Mouse (Mus musculus): ENCODE data around the gene Olfr889. TPM values are rescaled to one million over a fixed set of nuclear protein-coding genes. Genes with fewer than 3 reads are reported as not detected.
"Not testable (repeated sequence)": the region's sequence is repeated elsewhere in the genome, so short reads cannot be mapped to it uniquely, and the experiment has no call there.

Olfr889 gene
- total RNA-seq (2021): not detected
- long read RNA-seq, experiment 1: 0 reads
- long read RNA-seq, experiment 2: 0 reads

DNA sequence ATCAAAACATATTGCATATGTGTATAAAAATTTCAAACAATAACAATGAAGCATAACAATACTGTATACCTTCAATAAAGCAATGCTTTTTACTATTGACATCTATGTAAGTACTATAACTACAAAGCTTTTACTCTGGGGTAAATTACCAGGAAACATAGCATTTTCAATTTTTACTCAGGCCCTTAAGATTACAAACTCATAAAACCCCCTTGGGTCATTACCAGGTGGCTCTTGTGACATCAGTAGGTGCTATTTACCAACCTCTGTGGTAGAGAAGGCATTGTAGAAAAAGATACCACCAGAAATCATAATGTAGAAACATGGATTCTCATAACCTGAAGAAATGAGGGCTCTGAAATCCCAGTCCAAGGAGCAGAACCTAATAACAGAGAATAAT, at the start of gene Olfr889:
Olfr889 (plus strand) TSS at position 301 of the 400 bp plus-strand sequence.
- DNase-seq (ENCODE audit: low spot score in 2 of 2): no peak

- DNase-seq (ENCODE audit: low spot score in 2 of 2): no peak
Measured at GRCm38 (mm10) chr9:38083772-38084171, 31.2 kb upstream of the Olfr889 start, which contains the start of gene Olfr887. Gene Olfr887 (plus strand): TSS chr9:38084072.

DNA sequence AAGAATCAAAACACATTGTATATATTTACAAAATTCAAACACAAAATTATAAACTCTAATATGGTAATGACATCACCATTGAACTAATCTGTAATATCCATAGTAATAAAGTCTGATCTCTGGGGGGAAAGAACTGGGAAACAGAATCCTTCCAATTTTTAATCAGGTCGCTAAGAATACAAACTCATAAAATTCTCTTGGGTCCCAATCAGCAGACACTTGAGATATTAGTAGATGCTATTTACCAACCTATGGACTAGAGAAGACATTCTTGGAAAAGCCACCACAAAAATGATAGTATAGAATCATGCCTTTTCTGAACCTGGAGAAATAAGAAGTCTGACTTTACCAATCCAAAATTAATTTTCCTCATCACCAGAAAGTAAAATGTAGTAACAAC, 7.2 kb upstream of the Olfr889 start, which contains the start of gene Olfr888:
Olfr888 (plus strand) TSS at position 301 of the 400 bp plus-strand sequence.
- no peak for DNase-seq (ENCODE audit: low spot score in 2 of 2)

DNA sequence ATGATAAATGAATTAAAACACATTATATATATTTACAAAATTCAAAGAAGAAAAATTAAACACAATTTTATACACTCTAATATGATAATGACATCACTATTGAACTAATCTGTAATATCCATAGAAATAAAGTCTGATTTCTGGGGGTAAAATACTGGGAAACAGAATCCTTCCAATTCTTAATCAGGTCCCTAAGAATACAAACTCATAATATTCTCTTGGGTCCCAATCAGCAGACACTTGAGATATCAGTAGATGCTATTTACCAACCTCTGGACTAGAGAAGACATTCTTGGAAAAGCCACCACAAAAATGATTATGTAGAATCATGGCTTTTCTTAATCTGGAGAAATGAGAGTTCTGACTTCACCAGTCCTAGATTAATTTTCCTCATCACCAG, 27.2 kb downstream of the Olfr889 start, which contains the start of gene Olfr890:
Olfr890 (plus strand) TSS at position 301 of the 400 bp plus-strand sequence.
- no peak for DNase-seq (ENCODE audit: low spot score in 2 of 2)

- not testable (repeated sequence) for DNase-seq (ENCODE audit: low spot score in 2 of 2)
Measured at GRCm38 (mm10) chr9:38168341-38168740, 53.3 kb downstream of the Olfr889 start.

Other genes with a start within 250 kb of the Olfr889 start
- not detected for gene Olfr145, start 218.5 kb upstream of the Olfr889 start, total RNA-seq (2021)
- gene Olfr878, start 197.4 kb upstream of the Olfr889 start, total RNA-seq (2021): under 1 TPM in 1 of 2 experiments, not detected in 1; 0.09 TPM
- gene Olfr881, start 123.4 kb upstream of the Olfr889 start, total RNA-seq (2021): not detected
- not detected for gene Olfr883, start 89.4 kb upstream of the Olfr889 start, total RNA-seq (2021)
- not detected for gene Olfr884, start 68.6 kb upstream of the Olfr889 start, total RNA-seq (2021)
- not detected for gene Olfr885, start 53.9 kb upstream of the Olfr889 start, total RNA-seq (2021)
- not detected for gene Olfr887, start 31.1 kb upstream of the Olfr889 start, total RNA-seq (2021)
- gene Olfr888, start 7.1 kb upstream of the Olfr889 start, total RNA-seq (2021): not detected
- gene Olfr890, start 27.3 kb downstream of the Olfr889 start, total RNA-seq (2021): not detected
- not detected for gene Olfr891, start 65.6 kb downstream of the Olfr889 start, total RNA-seq (2021)
- gene Olfr893, start 93.2 kb downstream of the Olfr889 start, total RNA-seq (2021): not detected
- not detected for gene Olfr894, start 102.9 kb downstream of the Olfr889 start, total RNA-seq (2021)
- gene Olfr143, start 137.6 kb downstream of the Olfr889 start, total RNA-seq (2021): not detected
- gene Olfr895, start 152.7 kb downstream of the Olfr889 start, total RNA-seq (2021): not detected
- gene Olfr896-ps1, start 175.9 kb downstream of the Olfr889 start, total RNA-seq (2021): not detected
- not detected for gene Olfr25, start 213.9 kb downstream of the Olfr889 start, total RNA-seq (2021)
- gene Olfr898, start 233.2 kb downstream of the Olfr889 start, total RNA-seq (2021): not detected